Mouse (Mus musculus) cerebellum, adult 2 months (tissue): ENCODE measurements around the gene Igfals.

Experiments used
- CTCF ChIP-seq: fragments of 200-500 bp; IDR thresholded peaks from 2 replicates; pipeline ENCODE4 v1.5.1; 2011; ENCODE audit warnings: low read depth, mild to moderate bottlenecking, control low read depth, low read length, moderate library complexity, borderline replicate concordance; ENCODE audit not compliant: insufficient read depth
- POLR2A ChIP-seq: fragments of 200-500 bp; IDR thresholded peaks from 2 replicates; pipeline ENCODE4 v1.6.1; 2011; ENCODE audit warnings: low read length, control low read depth, borderline replicate concordance; ENCODE audit not compliant: insufficient read depth

- TF ChIP-seq POLR2A (no peak), CTCF (no peak)
Observed at GRCm38 (mm10) chr17:24885356-24886133, 19.7 kb downstream of the Igfals start.
